Mouse (Mus musculus) G1E (cell line): Measurements from ENCODE around the gene Rnd1.
A peak's percentile ranks its signal among the peaks of the same experiment; 100 is the strongest.

ENCODE experiments used
- CTCF ChIP-seq: IDR thresholded peaks from 2 replicates; pipeline ENCODE4 v1.5.1; 2012; ENCODE audit warnings: low read depth, low read length, inconsistent platforms, mixed read lengths
- GATA1 ChIP-seq: IDR thresholded peaks from 2 replicates; pipeline ENCODE4 v1.6.1; 2012; ENCODE audit warnings: borderline replicate concordance, low read length, inconsistent platforms, mixed read lengths
- GATA2 ChIP-seq: IDR thresholded peaks from 2 replicates; pipeline ENCODE4 v1.6.1; 2012; ENCODE audit warnings: low read depth, low read length, inconsistent platforms, borderline replicate concordance
- POLR2AphosphoS5 ChIP-seq: IDR thresholded peaks from 2 replicates; pipeline ENCODE4 v1.6.1; 2012; ENCODE audit warnings: low read depth, low read length, inconsistent platforms; ENCODE audit not compliant: insufficient replicate concordance
- TAL1 ChIP-seq: conservative IDR thresholded peaks from 2 replicates; pipeline ENCODE4 v1.6.1; 2012; ENCODE audit warnings: low read depth, low read length, inconsistent platforms, mixed read lengths

DNA sequence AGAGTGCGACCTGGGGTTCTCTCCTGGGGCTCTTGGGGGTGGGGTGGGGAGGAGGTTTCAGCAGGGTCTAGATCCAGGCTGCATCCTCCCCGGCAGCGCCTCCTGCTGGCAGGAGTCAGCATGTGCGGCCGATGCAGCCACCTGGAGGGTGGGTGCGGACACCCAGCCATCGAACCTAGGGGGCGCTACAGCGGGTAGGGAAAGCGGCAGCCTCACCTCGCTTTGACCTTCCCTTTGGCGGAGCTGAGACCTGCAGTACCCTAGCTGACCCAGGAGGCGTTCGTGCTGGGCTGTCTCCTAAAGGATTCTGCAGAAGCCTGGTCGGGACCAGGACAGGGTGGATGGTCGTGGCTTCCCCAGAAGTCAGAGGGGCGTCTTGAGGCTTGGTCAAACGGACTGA lies 45.8 kb downstream of the Rnd1 start:
- peak; percentile 84 for TF ChIP-seq CTCF
- no peak for TF ChIP-seq TAL1
- TF ChIP-seq POLR2AphosphoS5: no peak
- TF ChIP-seq GATA1: no peak
- no peak for TF ChIP-seq GATA2
